Mouse (Mus musculus) bone marrow, adult 2 months (tissue): ENCODE data around the gene Gnat3. TPM values are rescaled to one million over a fixed set of nuclear protein-coding genes. Genes with fewer than 3 reads are reported as not detected.
"Not testable (repeated sequence)": the region's sequence is repeated elsewhere in the genome, so short reads cannot be mapped to it uniquely, and the experiment has no call there.

Experiments used
- H3K27ac ChIP-seq: fragments of 200-500 bp; 2 replicates; pipeline ENCODE4 v1.5.1; 2012; ENCODE audit warnings: low read depth, mild to moderate bottlenecking, control low read depth, inconsistent platforms, low read length; ENCODE audit not compliant: control insufficient read depth, poor library complexity, insufficient read depth
- H3K4me1 ChIP-seq: fragments of 200-500 bp; 2 replicates; pipeline ENCODE4 v1.6.1; 2011; ENCODE audit warnings: low read length; ENCODE audit not compliant: control insufficient read depth, insufficient read depth
- H3K4me3 ChIP-seq: fragments of 200-500 bp; replicated peaks from 2 replicates; pipeline ENCODE3; 2011; ENCODE audit warnings: mild to moderate bottlenecking, low read depth, low read length, control low read depth; ENCODE audit not compliant: control insufficient read depth
- CTCF ChIP-seq: fragments of 200-500 bp; IDR thresholded peaks from 2 replicates; pipeline ENCODE4 v1.5.1; 2011; ENCODE audit warnings: low read length, control low read depth; ENCODE audit not compliant: control insufficient read depth, insufficient read depth
- POLR2A ChIP-seq: fragments of 200-500 bp; IDR thresholded peaks from 2 replicates; pipeline ENCODE4 v1.6.1; 2011; ENCODE audit warnings: low read depth, mild to moderate bottlenecking, control low read depth, low read length, borderline replicate concordance; ENCODE audit not compliant: control insufficient read depth
- WGBS: fragments of 180-500 bp; shearing (Covaris S2); methylation state at CpG from one replicate; pipeline ENCODE4 v1.1.7; 2018; 5-methylcytosine and 5-hydroxymethylcytosine counted together
- polyA plus RNA-seq: library from polyadenylated mRNA; stranded (reverse); fragments of >200 nt; gene quantifications from 2 replicates; pipeline ENCODE4 v1.2.4, GENCODE M21; 2011; ENCODE audit warnings: low replicate concordance; ENCODE audit not compliant: missing spikeins, insufficient read depth, insufficient read length

Gene Gnat3
- polyA plus RNA-seq = not detected in 2 replicates

- Histone ChIP-seq H3K4me3 (no peak within 1 kb of the TSS), H3K4me1 (no peaks in the 10 kb centered on the region), H3K27ac (no peak within 1 kb of the TSS)
- no peak for TF ChIP-seq CTCF
- TF ChIP-seq POLR2A = no peak
- WGBS = 94% methylated on average over 5 of the region's 5 CpGs
These were observed at the start of gene Gnat3 for GRCm38 (mm10) chr5:17962249-17962648. Gene Gnat3, plus strand, starts transcription at chr5:17962549.

GRCm38 (mm10) chr5:17918966-17919365 lies 43.4 kb upstream of the Gnat3 start:
- no peak for TF ChIP-seq POLR2A
- TF ChIP-seq CTCF = no peak
- WGBS = 77% methylated on average over 5 of the region's 5 CpGs
- Histone ChIP-seq H3K27ac (no peak overlapping the region), H3K4me3 (no peak overlapping the region), H3K4me1 (no peaks in the 10 kb centered on the region)

DNA sequence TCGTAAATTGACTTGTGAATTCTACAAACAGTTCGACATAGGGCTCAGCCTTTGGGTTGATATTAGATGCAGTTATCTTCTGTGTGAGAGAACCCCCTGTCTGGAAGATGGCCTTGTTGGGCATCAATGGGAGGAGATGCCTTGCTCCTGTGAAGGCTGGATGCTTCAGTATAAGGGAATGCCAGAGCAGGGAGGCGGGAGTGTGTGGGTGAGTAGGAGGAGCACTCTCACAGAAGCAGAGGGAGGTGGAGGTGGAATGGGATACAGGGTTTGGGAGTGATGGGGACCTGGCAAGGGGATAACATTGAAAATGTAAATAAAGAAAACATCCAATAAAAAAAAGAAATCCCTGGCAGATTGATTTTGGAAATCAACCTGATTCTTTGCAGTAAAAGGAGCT lies 38.7 kb upstream of the Gnat3 start:
- no peak overlapping the region for H3K4me3 ChIP-seq
- 84% methylated on average over 3 of the region's 3 CpGs for WGBS

GRCm38 (mm10) chr5:17924085-17924518 lies 38.2 kb upstream of the Gnat3 start:
- H3K4me3 ChIP-seq = no peak overlapping the region
- no peak for TF ChIP-seq POLR2A
- TF ChIP-seq CTCF = no peak

More for the DNA sequence above, 38.7 kb upstream of the Gnat3 start:
- Histone ChIP-seq H3K4me1 (no peaks in the 10 kb centered on the region), H3K27ac (no peak overlapping the region)
- TF ChIP-seq POLR2A (no peak), CTCF (no peak)

GRCm38 (mm10) chr5:17928471-17928870 lies 33.9 kb upstream of the Gnat3 start:
- TF ChIP-seq CTCF (no peak), POLR2A (no peak)
- Histone ChIP-seq H3K27ac (no peak overlapping the region), H3K4me3 (no peak overlapping the region), H3K4me1 (no peaks in the 10 kb centered on the region)
- WGBS = 56% methylated on average over 4 of the region's 4 CpGs

More at GRCm38 (mm10) chr5:17924085-17924518, 38.2 kb upstream of the Gnat3 start:
- H3K4me1 ChIP-seq = no peaks in the 10 kb centered on the region
- H3K27ac ChIP-seq = no peak overlapping the region
- WGBS = 69% methylated on average over 2 of the region's 2 CpGs

- TF ChIP-seq CTCF (no peak), POLR2A (no peak)
- Histone ChIP-seq H3K4me1 (no peaks in the 10 kb centered on the region), H3K27ac (no peak overlapping the region), H3K4me3 (no peak overlapping the region)
- WGBS = 72% methylated on average over 7 of the region's 7 CpGs
These were observed 33.3 kb upstream of the Gnat3 start for GRCm38 (mm10) chr5:17929006-17929567.

DNA sequence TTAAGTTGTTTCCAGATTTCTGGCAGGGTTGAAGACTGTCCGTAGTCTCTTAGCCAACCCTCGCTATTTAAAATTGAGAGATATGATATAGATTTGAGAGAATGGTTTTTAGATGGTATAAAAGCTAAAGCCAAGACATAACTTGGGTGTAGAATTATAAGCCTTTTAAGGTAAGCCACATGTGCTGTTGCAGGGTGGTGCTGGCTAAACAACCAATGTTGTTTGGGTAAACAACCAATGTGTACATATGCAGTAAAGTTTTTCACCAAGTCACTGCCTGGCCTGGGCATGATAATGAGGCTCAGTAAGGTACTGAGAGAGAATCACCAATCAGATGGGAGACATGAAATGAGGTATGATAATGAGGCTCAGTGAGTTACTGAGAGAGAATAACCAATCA lies 30.8 kb upstream of the Gnat3 start:
- WGBS = 93% methylated on average over 2 of the region's 2 CpGs
- H3K4me3 ChIP-seq, H3K27ac ChIP-seq, H3K4me1 ChIP-seq: not testable (repeated sequence)

GRCm38 (mm10) chr5:17934501-17934900 lies 27.8 kb upstream of the Gnat3 start:
- Histone ChIP-seq H3K27ac (no peak overlapping the region), H3K4me3 (no peak overlapping the region), H3K4me1 (no peaks in the 10 kb centered on the region; the same call in 1 of the 2 replicates)
- 91% methylated on average over 1 of the region's 1 CpGs for WGBS
- TF ChIP-seq POLR2A (no peak), CTCF (no peak)

- Histone ChIP-seq H3K27ac (no peak overlapping the region), H3K4me3 (no peak overlapping the region), H3K4me1 (no peaks in the 10 kb centered on the region; the same call in 1 of the 2 replicates)
- 50% methylated on average over 1 of the region's 1 CpGs for WGBS
- no peak for TF ChIP-seq POLR2A
These were observed 24.0 kb upstream of the Gnat3 start for GRCm38 (mm10) chr5:17938170-17938939.

GRCm38 (mm10) chr5:17956468-17956867 lies 5.9 kb upstream of the Gnat3 start:
- Histone ChIP-seq H3K27ac (no peak overlapping the region), H3K4me1 (no peaks in the 10 kb centered on the region), H3K4me3 (no peak overlapping the region)
- no peak for TF ChIP-seq CTCF
- 72% methylated on average over 1 of the region's 1 CpGs for WGBS
